Comparison of ENCODE assay signal across 14 mouse cellular contexts in the genomic region with DNA sequence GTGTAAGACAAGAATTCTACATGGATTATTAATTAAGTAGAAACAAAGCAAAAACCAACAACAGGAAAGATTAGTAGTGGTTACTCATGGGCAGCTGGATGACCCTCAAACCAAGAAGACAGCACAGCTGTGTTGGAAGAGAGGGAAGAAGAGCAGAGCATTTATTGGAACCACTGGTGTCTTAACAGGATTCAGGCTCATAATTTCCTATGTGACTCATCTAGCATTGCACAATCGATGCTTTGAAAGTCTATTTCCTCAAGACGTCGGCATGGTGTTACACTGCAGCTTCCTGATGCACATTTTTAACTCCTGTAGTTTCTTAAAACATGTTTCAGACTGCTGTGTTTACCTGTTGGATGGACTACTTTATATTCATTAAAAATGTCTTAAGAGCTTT.
DNase-seq lines count a peak whose midpoint lies in the region; ATAC-seq and TF ChIP-seq lines count a peak whose summit lies in the region.
"Had no signal": no experiment of that assay in that cellular context is flagged by ENCODE, and none has a peak within 500 bp of the region (broad histone marks: within the 10 kb centered on the region; RNA-seq: fewer than 3 reads in every experiment).

No protein-coding gene starts in this region.

- H3K9me3 ChIP-seq in liver, postnatal 0 days (ENCODE audit: low read length) = no peaks in the 10 kb centered on the region
- no peaks in the 10 kb centered on the region for H3K9me3 ChIP-seq in liver, embryonic 11.5 days (ENCODE audit: control insufficient read depth, low read length)
- H3K9me3 ChIP-seq in forebrain, postnatal 0 days (ENCODE audit: low read length) = no peaks in the 10 kb centered on the region
- H3K9me3 ChIP-seq: neural tube, embryonic 15.5 days had no signal

- peaks cover 3% of the 10 kb centered on the region; the same call in 1 of the 2 replicates for H3K4me1 ChIP-seq in heart, adult 2 months (ENCODE audit: control insufficient read depth, insufficient read depth, low read length)
- H3K4me1 ChIP-seq in liver, postnatal 0 days (ENCODE audit: insufficient read depth) = no peaks in the 10 kb centered on the region
- H3K4me1 ChIP-seq in liver, embryonic 11.5 days (replicated peaks; ENCODE audit: control insufficient read depth, insufficient read depth, low read length) = no peaks in the 10 kb centered on the region
- no peaks in the 10 kb centered on the region for H3K4me1 ChIP-seq in forebrain, postnatal 0 days (ENCODE audit: insufficient read depth)
- H3K4me1 ChIP-seq: neural tube, embryonic 15.5 days had no signal

- CTCF ChIA-PET in Patski (lab: Charles Lee) = interaction anchor here (1.3 kb wide), 1 partner anchor 12 kb away, joined by 4 read pairs; no protein-coding TSS in a partner anchor

- 0 out of 2 replicates have a peak, but pooled peaks have one; percentile 53 for ATAC-seq in liver, postnatal 0 days
- ATAC-seq in liver, embryonic 11.5 days (replicated peaks; ENCODE audit: low FRiP score) = no peak
- ATAC-seq in Patski = peak; percentile 60
- peak; percentile 42 to 64; a peak in 2 of 4 replicates for ATAC-seq in hematopoietic stem cell, adult 5-6 weeks (replicated peaks in 1 of 2; ENCODE audit: insufficient read depth in 1 of 2, low FRiP score in 2 of 2, low TSS enrichment in 1 of 2, low read depth in 1 of 2, poor library complexity in 2 of 2, severe bottlenecking in 2 of 2)
- ATAC-seq in forebrain, postnatal 0 days = no peak

- no peak for DNase-seq in heart, adult 2 months
- DNase-seq in heart, postnatal 25 days (ENCODE audit: low spot score) = no peak
- DNase-seq in liver, postnatal 0 days = no peak
- DNase-seq in liver, embryonic 11.5 days (ENCODE audit: low spot score) = no peak
- DNase-seq in Patski (ENCODE audit: low read depth, low spot score) = peak; percentile 38
- no peak for DNase-seq in frontal cortex, postnatal 36 days (ENCODE audit: low spot score in 2 of 2)
- DNase-seq in forebrain, postnatal 0 days = no peak
- DNase-seq: adrenal gland, postnatal 14 days; cerebellum, adult 18-20 months; kidney, adult 18-20 months; right cerebral cortex, adult 18-20 months had no signal

- in situ Hi-C loops in Patski (cut with MboI; ENCODE audit: low pct_unique_long_range_greater_than_20kb) = no loop called here

- no peaks in the 10 kb centered on the region for H3K27me3 ChIP-seq in heart, adult 2 months (ENCODE audit: control insufficient read depth, insufficient read depth, low read length)
- no peaks in the 10 kb centered on the region for H3K27me3 ChIP-seq in liver, postnatal 0 days (ENCODE audit: insufficient read depth, low read length)
- H3K27me3 ChIP-seq in liver, embryonic 11.5 days (replicated peaks; ENCODE audit: control insufficient read depth, insufficient read depth, low read length) = no peaks in the 10 kb centered on the region
- H3K27me3 ChIP-seq in Patski = no peaks in the 10 kb centered on the region
- no peaks in the 10 kb centered on the region for H3K27me3 ChIP-seq in forebrain, postnatal 0 days (ENCODE audit: insufficient read depth, low read length)
- H3K27me3 ChIP-seq: neural tube, embryonic 15.5 days had no signal

- POLR2A ChIA-PET in Patski (lab: Charles Lee) = no interaction called here

- no peak overlapping the region for H3K9ac ChIP-seq in heart, adult 2 months (ENCODE audit: low read depth, low read length)
- no peak overlapping the region for H3K9ac ChIP-seq in liver, postnatal 0 days (replicated peaks)
- H3K9ac ChIP-seq in liver, embryonic 11.5 days (ENCODE audit: low read depth, low read length) = no peak overlapping the region
- H3K9ac ChIP-seq in forebrain, postnatal 0 days = no peak overlapping the region
- H3K9ac ChIP-seq: neural tube, embryonic 15.5 days had no signal

- intact Hi-C loops in heart, adult 2 months (cut with DNase I) = loop anchor here (2.0 to 10.0 kb wide), 2 partner anchors 133 to 219 kb away; no protein-coding TSS in a partner anchor
- intact Hi-C loops in heart, postnatal 25 days (cut with DNase I) = loop anchor here (2.0 to 10.0 kb wide), 3 partner anchors 143 to 219 kb away; no protein-coding TSS in a partner anchor

- H3K27ac ChIP-seq in heart, adult 2 months = peak overlapping the region; percentile 77
- H3K27ac ChIP-seq in liver, postnatal 0 days (ENCODE audit: low read depth) = no peak overlapping the region
- no peak overlapping the region for H3K27ac ChIP-seq in liver, embryonic 11.5 days (ENCODE audit: low read depth, low read length)
- H3K27ac ChIP-seq in forebrain, postnatal 0 days (ENCODE audit: low read depth, low read length) = no peak overlapping the region
- H3K27ac ChIP-seq: neural tube, embryonic 15.5 days had no signal

- TF ChIP-seq EP300 in heart, adult 2 months (IDR thresholded peaks at IDR 0.05; ENCODE audit: insufficient read depth, low read depth, low read length) = no peak
- TF ChIP-seq EP300 in liver, postnatal 0 days (IDR thresholded peaks at IDR 0.05; ENCODE audit: low read depth) = no peak

- no peak overlapping the region for H3K4me2 ChIP-seq in liver, postnatal 0 days (ENCODE audit: low read depth, low read length)
- no peak overlapping the region for H3K4me2 ChIP-seq in liver, embryonic 11.5 days
- H3K4me2 ChIP-seq in forebrain, postnatal 0 days (ENCODE audit: low read depth) = no peak overlapping the region
- H3K4me2 ChIP-seq: neural tube, embryonic 15.5 days had no signal

- H3K4me3 ChIP-seq in heart, adult 2 months = no peak overlapping the region
- H3K4me3 ChIP-seq in liver, postnatal 0 days (ENCODE audit: low read depth, low read length) = no peak overlapping the region
- H3K4me3 ChIP-seq in liver, embryonic 11.5 days (ENCODE audit: low read depth, low read length) = no peak overlapping the region
- no peak overlapping the region for H3K4me3 ChIP-seq in forebrain, postnatal 0 days (ENCODE audit: low read depth, low read length)
- H3K4me3 ChIP-seq: erythroblast, embryonic 14.5 days; neural tube, embryonic 15.5 days had no signal

- no peak for TF ChIP-seq CTCF in heart, adult 2 months (IDR thresholded peaks at IDR 0.05)
- TF ChIP-seq CTCF in liver, postnatal 0 days (IDR thresholded peaks at IDR 0.05; ENCODE audit: low read depth) = no peak
- no peak for TF ChIP-seq CTCF in Patski (IDR thresholded peaks at IDR 0.05)
- TF ChIP-seq CTCF in forebrain, postnatal 0 days (IDR thresholded peaks at IDR 0.05; ENCODE audit: low read depth) = no peak

- peak; percentile 25; the same call in 1 of the 2 replicates for TF ChIP-seq POLR2A in heart, adult 2 months (IDR thresholded peaks at IDR 0.05; ENCODE audit: insufficient read depth, low read depth, low read length)

- no peaks in the 10 kb centered on the region; the same call in 1 of the 2 replicates for H3K79me2 ChIP-seq in heart, adult 2 months (replicated peaks; ENCODE audit: control insufficient read depth, insufficient read depth, low read length)

- H3K36me3 ChIP-seq in heart, adult 2 months (ENCODE audit: control insufficient read depth, insufficient read depth, low read length) = peaks cover 4% of the 10 kb centered on the region
- H3K36me3 ChIP-seq in liver, postnatal 0 days (replicated peaks; ENCODE audit: insufficient read depth, low read length) = no peaks in the 10 kb centered on the region
- no peaks in the 10 kb centered on the region for H3K36me3 ChIP-seq in liver, embryonic 11.5 days (ENCODE audit: control insufficient read depth, insufficient read depth, low read length)
- H3K36me3 ChIP-seq in forebrain, postnatal 0 days (ENCODE audit: insufficient read depth) = no peaks in the 10 kb centered on the region
- H3K36me3 ChIP-seq: neural tube, embryonic 15.5 days had no signal

- 23% methylated on average over 3 of the region's 3 CpGs for WGBS in heart, adult 2 months
- WGBS in liver, postnatal 0 days (ENCODE audit: insufficient replicate concordance) = 33% methylated on average over 3 of the region's 3 CpGs
- WGBS in liver, embryonic 11.5 days = 33% methylated on average over 3 of the region's 3 CpGs
- 85% methylated on average over 3 of the region's 3 CpGs for WGBS in forebrain, postnatal 0 days

Comparison
In these comparisons a context has a peak if more than half of its experiments do, and no peak if none do; other contexts are left out.
1. ATAC-seq: peak in liver, postnatal 0 days (single experiment), Patski (single experiment) and hematopoietic stem cell, adult 5-6 weeks (2 of 2); none in liver, embryonic 11.5 days (single experiment) and forebrain, postnatal 0 days (single experiment).